Mouse (Mus musculus) stomach, embryonic 14.5 days (tissue): Measurements from ENCODE around the gene Elf2. TPM values are rescaled to one million over a fixed set of nuclear protein-coding genes. Genes with fewer than 3 reads are reported as not detected.

Experiments used
- ATAC-seq: fragments of 200-750 bp; cut with Nextera tagmentation; 2 replicates; pipeline ENCODE4 v1.8.0; 2017; ENCODE audit warnings: low read depth, moderate TSS enrichment; ENCODE audit not compliant: insufficient number of reproducible peaks, insufficient read depth, low FRiP score
- H3K27ac ChIP-seq: fragments of 300-500 bp; sonication (generic); 2 replicates; pipeline ENCODE4 v1.5.1; 2014; ENCODE audit warnings: mild to moderate bottlenecking, low read length, moderate library complexity, mixed read lengths
- H3K27me3 ChIP-seq: fragments of 300-500 bp; sonication (generic); 2 replicates; pipeline ENCODE4 v1.6.1; 2014; ENCODE audit warnings: low read length, control low read depth, mixed read lengths; ENCODE audit not compliant: control insufficient read depth, insufficient read depth
- H3K36me3 ChIP-seq: fragments of 300-500 bp; sonication (generic); 2 replicates; pipeline ENCODE4 v1.6.1; 2014; ENCODE audit warnings: mild to moderate bottlenecking, control low read depth, low read length, moderate library complexity, mixed read lengths; ENCODE audit not compliant: control insufficient read depth, insufficient read depth
- H3K4me1 ChIP-seq: fragments of 300-500 bp; sonication (generic); 2 replicates; pipeline ENCODE4 v1.6.1; 2014; ENCODE audit warnings: low read length, control low read depth, mixed read lengths; ENCODE audit not compliant: control insufficient read depth, insufficient read depth
- H3K4me2 ChIP-seq: fragments of 300-500 bp; sonication (generic); replicated peaks from 2 replicates; pipeline ENCODE4 v1.6.1; 2014; ENCODE audit warnings: low read depth, low read length, control low read depth
- H3K4me3 ChIP-seq: fragments of 300-500 bp; sonication (generic); 2 replicates; pipeline ENCODE4 v1.5.1; 2014; ENCODE audit warnings: low read depth, low read length, control low read depth
- H3K9ac ChIP-seq: fragments of 300-500 bp; sonication (generic); replicated peaks from 2 replicates; pipeline ENCODE4 v1.6.1; 2014; ENCODE audit warnings: low read depth, mild to moderate bottlenecking, control low read depth, low read length, moderate library complexity, mixed read lengths
- H3K9me3 ChIP-seq: fragments of 300-500 bp; sonication (generic); 2 replicates; pipeline ENCODE4 v1.6.1; 2016; ENCODE audit warnings: low read depth, low read length, control low read depth; ENCODE audit not compliant: control insufficient read depth
- WGBS: fragments of 180-500 bp; shearing (Covaris S2); extraction: QIAGEN DNeasy Blood & Tissue Kit; methylation state at CpG from one replicate; pipeline ENCODE4 v1.1.7; 2014; 5-methylcytosine and 5-hydroxymethylcytosine counted together
- polyA plus RNA-seq: library from polyadenylated mRNA; unstranded; fragments of >200 nt; fragmentation: Nextera tagmentation; extraction: Ambion mirVana; gene quantifications from 2 replicates; pipeline ENCODE4 v1.2.1, GENCODE M21; 2014

The Elf2 gene
- polyA plus RNA-seq, result 61.1 and 72.6 TPM in 2 replicates

DNA sequence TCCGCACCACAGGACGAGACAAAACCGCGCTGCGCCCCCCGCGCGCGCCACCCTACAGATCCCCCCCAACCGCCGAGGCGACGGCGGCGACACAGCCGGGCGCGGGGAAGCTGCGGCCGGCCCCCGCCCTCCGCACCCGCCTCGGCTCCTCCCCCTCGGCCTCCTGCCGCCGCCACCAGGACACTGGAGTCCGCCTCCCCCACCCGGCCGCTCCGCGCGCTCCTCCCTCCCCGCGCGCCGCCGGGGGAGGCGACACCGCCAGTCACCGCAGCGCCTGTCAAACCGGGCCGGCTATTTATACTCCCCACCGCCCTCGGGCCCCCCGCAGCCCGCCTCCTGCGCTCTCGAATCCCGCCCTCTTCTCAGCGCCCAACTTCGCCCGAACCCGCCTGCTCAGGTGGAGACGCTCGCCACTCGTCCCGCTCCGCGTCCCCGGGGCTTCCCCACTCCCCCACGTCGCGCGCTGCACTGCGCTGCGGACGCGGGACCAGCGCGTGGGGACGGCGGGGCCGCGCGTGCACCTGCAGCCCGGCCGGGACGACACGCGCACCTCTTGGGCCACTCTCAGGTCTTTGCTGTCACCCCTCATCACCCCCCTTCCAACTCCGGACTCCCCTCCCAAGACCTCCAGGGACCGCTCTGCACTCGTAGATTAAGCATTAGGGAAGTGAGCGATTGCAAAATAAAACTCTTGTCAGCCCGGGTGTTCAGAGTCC is at the start of gene Elf2:
TSS of gene Elf2 (minus strand) at position 112 of the 716 bp plus-strand sequence.
- Histone ChIP-seq H3K4me3 (peak within 1 kb of the TSS; percentile 95), H3K4me1 (no peaks in the 10 kb centered on the region), H3K27me3 (no peaks in the 10 kb centered on the region), H3K36me3 (no peaks in the 10 kb centered on the region), H3K4me2 (peak within 1 kb of the TSS; percentile 65), H3K9me3 (no peaks in the 10 kb centered on the region), H3K27ac (peak within 1 kb of the TSS; percentile 97), H3K9ac (peak within 1 kb of the TSS; percentile 86)
- WGBS, result under 1% methylated on average over 84 of the region's 87 CpGs
- ATAC-seq, result peak; percentile 88

- ATAC-seq, result peak; percentile 63; the same call in 1 of the 2 replicates
- Histone ChIP-seq H3K36me3 (no peaks in the 10 kb centered on the region), H3K4me3 (no peak overlapping the region), H3K9ac (no peak overlapping the region), H3K9me3 (no peaks in the 10 kb centered on the region), H3K4me1 (no peaks in the 10 kb centered on the region), H3K27me3 (no peaks in the 10 kb centered on the region), H3K27ac (no peak overlapping the region), H3K4me2 (peak overlapping the region; percentile 35)
- WGBS, result 8% methylated on average over 13 of the region's 13 CpGs
Observed at GRCm38 (mm10) chr3:51388904-51389303, 48.4 kb upstream of the Elf2 start.

GRCm38 (mm10) chr3:51387868-51388381 is 47.5 kb upstream of the Elf2 start:
- Histone ChIP-seq H3K4me3 (no peak overlapping the region), H3K9ac (no peak overlapping the region), H3K27ac (no peak overlapping the region), H3K9me3 (no peaks in the 10 kb centered on the region), H3K36me3 (no peaks in the 10 kb centered on the region), H3K27me3 (no peaks in the 10 kb centered on the region), H3K4me1 (no peaks in the 10 kb centered on the region), H3K4me2 (no peak overlapping the region)
- no peak for ATAC-seq
- WGBS, result 73% methylated on average over 8 of the region's 8 CpGs

DNA sequence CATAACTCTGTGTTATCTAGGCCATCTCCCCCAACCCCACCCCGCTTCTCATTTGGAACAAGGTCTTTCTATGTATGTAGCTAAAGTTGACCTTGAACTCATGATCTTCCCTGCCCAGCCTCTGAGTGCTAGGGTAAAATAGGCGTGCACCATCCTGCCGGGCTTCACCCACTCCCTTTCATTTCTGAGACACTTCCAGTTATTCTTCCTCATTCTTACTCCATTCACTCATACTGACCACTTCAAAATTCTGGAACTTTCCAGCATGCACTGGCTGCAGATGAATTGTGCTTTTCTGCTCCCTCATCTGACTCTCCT is 46.6 kb upstream of the Elf2 start:
- H3K36me3 ChIP-seq, result no peaks in the 10 kb centered on the region
- no peak overlapping the region for H3K4me3 ChIP-seq
- H3K27me3 ChIP-seq, result no peaks in the 10 kb centered on the region
- H3K27ac ChIP-seq, result no peak overlapping the region
- H3K9me3 ChIP-seq, result no peaks in the 10 kb centered on the region
- WGBS, result 73% methylated on average over 3 of the region's 3 CpGs
- no peak overlapping the region for H3K9ac ChIP-seq
- H3K4me2 ChIP-seq, result no peak overlapping the region
- H3K4me1 ChIP-seq, result no peaks in the 10 kb centered on the region
- ATAC-seq, result no peak

DNA sequence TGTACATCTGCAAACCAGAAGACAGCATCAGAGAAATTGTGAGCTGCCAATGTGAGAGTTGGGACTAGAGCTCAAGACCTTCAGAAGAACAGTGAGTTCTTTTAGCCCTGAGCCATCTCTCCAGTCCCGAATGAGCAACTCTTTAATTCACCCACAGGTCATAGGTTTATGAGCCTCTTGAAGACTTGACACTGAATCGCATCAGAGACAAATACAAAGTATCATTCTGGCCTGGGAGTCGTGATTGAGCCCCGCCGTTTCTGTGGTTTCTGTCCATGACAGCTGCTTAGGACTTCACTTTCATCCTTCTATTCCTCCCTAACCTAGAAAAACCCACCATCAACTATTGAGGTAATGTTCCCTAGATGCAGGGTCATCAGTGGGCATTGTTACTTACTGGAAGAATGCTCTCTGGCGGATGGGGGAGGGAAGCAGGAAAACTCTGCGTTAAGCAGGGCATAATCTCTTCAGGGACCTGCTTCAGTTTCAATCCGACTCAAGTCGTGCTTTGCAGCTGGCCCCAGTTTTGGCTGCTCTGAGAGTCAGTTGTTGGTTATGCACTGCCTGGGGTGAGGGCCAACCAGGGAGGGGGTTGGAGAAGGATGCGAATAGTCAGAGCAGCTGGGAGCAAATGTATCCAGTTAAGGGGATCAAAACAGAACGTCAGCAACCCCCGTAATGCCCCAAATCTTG is 46.1 kb upstream of the Elf2 start:
- H3K27ac ChIP-seq, result no peak overlapping the region
- WGBS, result 50% methylated on average over 12 of the region's 12 CpGs
- H3K36me3 ChIP-seq, result no peaks in the 10 kb centered on the region
- no peak overlapping the region for H3K4me2 ChIP-seq
- no peaks in the 10 kb centered on the region for H3K9me3 ChIP-seq
- no peaks in the 10 kb centered on the region for H3K4me1 ChIP-seq
- H3K4me3 ChIP-seq, result no peak overlapping the region
- no peak overlapping the region for H3K9ac ChIP-seq
- ATAC-seq, result no peak
- H3K27me3 ChIP-seq, result no peaks in the 10 kb centered on the region

DNA sequence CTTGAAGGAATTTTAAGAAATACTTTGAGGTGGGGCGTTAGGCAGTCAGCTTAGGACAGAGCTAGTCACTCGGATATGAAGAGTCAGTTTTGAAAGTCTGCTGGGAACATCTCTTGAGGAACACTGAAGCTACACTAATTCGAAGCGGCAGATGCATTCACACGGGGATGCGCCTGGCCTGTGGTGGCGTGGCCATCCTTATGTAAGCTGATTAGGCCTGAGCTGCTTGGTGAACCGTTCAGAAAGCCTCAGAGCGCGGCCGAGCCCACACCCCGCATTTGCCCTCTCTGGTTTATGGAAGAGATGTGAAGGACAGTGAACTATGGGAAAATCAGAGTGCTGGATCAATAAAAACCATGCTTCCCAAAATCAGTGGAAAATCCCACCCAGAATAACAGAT is 42.9 kb upstream of the Elf2 start:
- Histone ChIP-seq H3K36me3 (no peaks in the 10 kb centered on the region), H3K4me2 (no peak overlapping the region), H3K9ac (no peak overlapping the region), H3K9me3 (no peaks in the 10 kb centered on the region), H3K27ac (no peak overlapping the region), H3K27me3 (no peaks in the 10 kb centered on the region), H3K4me3 (no peak overlapping the region), H3K4me1 (no peaks in the 10 kb centered on the region)
- 74% methylated on average over 12 of the region's 12 CpGs for WGBS
- no peak for ATAC-seq

GRCm38 (mm10) chr3:51380660-51381014 is 40.2 kb upstream of the Elf2 start:
- no peaks in the 10 kb centered on the region for H3K4me1 ChIP-seq
- no peak overlapping the region for H3K9ac ChIP-seq
- whole genome bisulfite sequencing, result 68% methylated on average over 2 of the region's 5 CpGs
- no peak overlapping the region for H3K4me3 ChIP-seq
- ATAC-seq, result no peak
- H3K27ac ChIP-seq, result no peak overlapping the region
- H3K36me3 ChIP-seq, result no peaks in the 10 kb centered on the region
- no peaks in the 10 kb centered on the region for H3K9me3 ChIP-seq
- no peaks in the 10 kb centered on the region for H3K27me3 ChIP-seq
- no peak overlapping the region for H3K4me2 ChIP-seq

DNA sequence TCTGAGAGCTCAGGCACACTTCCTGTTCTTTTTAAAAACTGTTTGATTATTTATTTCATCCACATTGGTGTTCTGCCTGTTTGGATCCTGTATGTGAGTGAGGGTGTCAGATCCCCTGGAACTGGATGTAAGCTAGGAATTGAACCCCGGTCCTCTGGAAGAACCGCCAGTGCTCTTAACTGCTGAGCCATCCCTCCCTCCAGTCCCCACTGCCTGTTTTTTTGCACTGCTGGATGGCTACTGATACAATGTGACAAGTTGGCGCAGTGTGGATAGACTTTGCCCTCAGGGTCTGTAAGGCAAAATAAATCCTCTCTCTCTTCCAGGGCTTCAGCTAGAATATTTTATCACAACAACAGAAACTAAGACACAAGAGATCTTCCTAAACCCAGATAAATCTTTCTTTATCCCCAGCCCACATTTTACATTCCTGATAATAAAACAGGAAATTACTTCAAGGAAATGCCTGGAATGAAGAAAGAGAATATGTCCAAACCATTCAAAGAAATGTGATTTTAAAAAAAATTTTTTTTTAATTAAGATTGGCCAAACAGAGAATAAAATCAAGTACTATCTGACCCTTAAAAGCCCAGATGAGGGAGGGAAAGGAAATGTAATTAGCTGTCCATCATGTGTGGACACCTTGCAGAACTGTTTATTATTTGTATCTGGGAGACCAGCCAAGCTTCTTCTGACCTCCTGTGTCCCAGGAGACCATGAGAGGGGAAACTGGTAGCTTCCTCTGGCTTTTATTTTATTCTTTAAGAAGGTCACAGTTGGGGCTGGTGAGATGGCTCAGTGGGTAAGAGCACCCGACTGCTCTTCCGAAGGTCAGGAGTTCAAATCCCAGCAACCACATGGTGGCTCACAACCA is 39.6 kb upstream of the Elf2 start:
- no peak overlapping the region for H3K4me2 ChIP-seq
- H3K36me3 ChIP-seq, result no peaks in the 10 kb centered on the region
- WGBS, result 73% methylated on average over 5 of the region's 5 CpGs
- H3K27ac ChIP-seq, result no peak overlapping the region
- no peaks in the 10 kb centered on the region for H3K27me3 ChIP-seq
- H3K9me3 ChIP-seq, result no peaks in the 10 kb centered on the region
- no peak overlapping the region for H3K4me3 ChIP-seq
- H3K4me1 ChIP-seq, result no peaks in the 10 kb centered on the region
- H3K9ac ChIP-seq, result no peak overlapping the region
- no peak for ATAC-seq
